Mouse (Mus musculus) left cerebral cortex, postnatal 25 days (tissue): ENCODE results near the gene Slc2a3. TPM values are rescaled to one million over a fixed set of nuclear protein-coding genes. Genes with fewer than 3 reads are reported as not detected.

Experiments
- microRNA-seq, 2 experiments: library from miRNA; unstranded; fragments of <30 nt; microRNA quantifications; one replicate each; pipeline ENCODE4 v1.2.0; 2022
- total RNA-seq, 2 experiments: library from RNA; stranded (reverse); gene quantifications; 2 replicates each; pipeline ENCODE4 v1.2.3; 2021

Slc2a3 gene
- total RNA-seq, 2 experiments from 2014 or later = 142 to 156 TPM

Small RNA genes lying within 50 kb of the gene (microRNA-seq; reads per million reads assigned to microRNA genes)
- gene Mir7231 = 0.67 to 0.99 reads per million in 2 experiments

Other genes starting within 250 kb of the Slc2a3 start
- not detected for gene Aicda, start 247.8 kb downstream of the Slc2a3 start, total RNA-seq
- gene Apobec1, start 199.2 kb downstream of the Slc2a3 start, total RNA-seq = 1 to 10 TPM; 1.0 to 1.4 TPM
- not detected for gene Gdf3, start 191.6 kb downstream of the Slc2a3 start, total RNA-seq
- gene Dppa3, start 175.2 kb downstream of the Slc2a3 start, total RNA-seq = not detected
- gene Nanog, start 94.2 kb downstream of the Slc2a3 start, total RNA-seq = under 1 TPM in 1 of 2 experiments, not detected in 1; 0.16 TPM
- 10 to 100 TPM; 27.1 to 28.6 TPM for gene Foxj2, start 18.3 kb upstream of the Slc2a3 start, total RNA-seq
- gene C3ar1, start 54.5 kb upstream of the Slc2a3 start, total RNA-seq = under 1 TPM; 0.60 to 0.66 TPM
- 100 to 1,000 TPM; 188 to 202 TPM for gene Necap1, start 72.8 kb upstream of the Slc2a3 start, total RNA-seq
- under 1 TPM; 0.55 to 0.76 TPM for gene Clec4a1, start 120.2 kb upstream of the Slc2a3 start, total RNA-seq
- 1 to 10 TPM; 1.1 to 1.7 TPM for gene Clec4a3, start 150.9 kb upstream of the Slc2a3 start, total RNA-seq
- not detected for gene Clec4a4, start 188.7 kb upstream of the Slc2a3 start, total RNA-seq
- gene Clec4b1, start 248.3 kb upstream of the Slc2a3 start, total RNA-seq = not detected